13 mouse cellular contexts compared by ENCODE assay signal in the genomic region with DNA sequence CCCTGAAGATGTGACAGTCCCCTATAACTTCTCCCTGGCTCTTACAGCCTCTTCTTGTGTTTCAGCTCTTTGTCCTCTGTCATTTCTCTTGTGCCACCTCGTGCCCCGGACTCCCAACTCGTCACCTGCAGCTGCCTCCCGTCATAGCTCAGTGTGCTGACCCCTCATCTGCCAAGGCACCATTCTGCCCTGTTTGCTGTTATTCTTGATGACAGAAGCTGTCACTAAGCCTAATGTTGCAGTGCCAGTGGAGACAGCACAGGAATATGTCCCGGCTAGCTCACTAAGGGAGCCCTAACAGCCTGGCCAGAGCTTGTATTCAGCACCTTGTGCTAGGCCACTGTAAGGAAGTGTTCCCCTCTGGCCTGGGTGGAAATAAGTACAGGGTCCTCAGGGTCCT.
"Had no signal": no experiment of that assay in that cellular context is flagged by ENCODE, and none has a peak within 500 bp of the region (broad histone marks: within the 10 kb centered on the region; RNA-seq: fewer than 3 reads in every experiment).

No protein-coding gene starts in this region.

- H3K27ac ChIP-seq: limb, embryonic 15.5 days; liver, embryonic 14.5 days; midbrain, embryonic 15.5 days; neural tube, embryonic 12.5 days had no signal

- H3K9ac ChIP-seq: limb, embryonic 15.5 days; liver, embryonic 14.5 days; midbrain, embryonic 15.5 days; neural tube, embryonic 12.5 days had no signal

- H3K36me3 ChIP-seq: limb, embryonic 15.5 days; midbrain, embryonic 15.5 days; neural tube, embryonic 12.5 days had no signal

- DNase-seq: kidney, postnatal 36 days; layer of hippocampus, adult 9-11 months; layer of hippocampus, postnatal 36 days; lung, adult 18-20 months; right cerebral cortex, postnatal 4 days; spleen, adult 18-20 months; thymus, adult 18-20 months; thymus, postnatal 14 days had no signal

- H3K4me1 ChIP-seq: midbrain, embryonic 15.5 days; neural tube, embryonic 12.5 days had no signal

- H3K9me3 ChIP-seq: limb, embryonic 15.5 days; midbrain, embryonic 15.5 days; neural tube, embryonic 12.5 days had no signal

- H3K4me3 ChIP-seq: limb, embryonic 15.5 days; midbrain, embryonic 15.5 days; neural tube, embryonic 12.5 days had no signal

- H3K27me3 ChIP-seq: limb, embryonic 15.5 days; midbrain, embryonic 15.5 days; neural tube, embryonic 12.5 days had no signal

- H3K4me2 ChIP-seq: limb, embryonic 15.5 days; midbrain, embryonic 11.5 days; midbrain, embryonic 15.5 days; neural tube, embryonic 12.5 days had no signal

- ATAC-seq: midbrain, embryonic 15.5 days had no signal
